Mouse (Mus musculus) neural tube, embryonic 10.5 days (tissue): ENCODE measurements around the gene Dnttip1.

Experiments used
- DNase-seq: peaks from one replicate; pipeline ENCODE4 v3.0.0-alpha.2; 2017; ENCODE audit warnings: low spot score; ENCODE audit errors: extremely low spot score

Dnttip1 gene

GRCm38 (mm10) chr2:164803921-164804313 is 58.1 kb downstream of the Dnttip1 start:
- no peak for DNase-seq

- peak; percentile 94 for DNase-seq
Observed at GRCm38 (mm10) chr2:164804533-164805331, 58.9 kb downstream of the Dnttip1 start, which contains the start of the genes Acot8 and Zswim3. TSS of gene Acot8 (minus strand) at chr2:164804882. TSS of gene Zswim3 (plus strand) at chr2:164805098.

- DNase-seq = no peak
Observed at GRCm38 (mm10) chr2:164805332-164805718, 59.5 kb downstream of the Dnttip1 start.

- no peak for DNase-seq
Observed at GRCm38 (mm10) chr2:164806614-164807013, 60.8 kb downstream of the Dnttip1 start.

GRCm38 (mm10) chr2:164813557-164813956 is 67.8 kb downstream of the Dnttip1 start:
- no peak for DNase-seq

- no peak for DNase-seq
Observed at GRCm38 (mm10) chr2:164815348-164815747, 69.6 kb downstream of the Dnttip1 start.

GRCm38 (mm10) chr2:164815821-164816220 is 70.0 kb downstream of the Dnttip1 start:
- DNase-seq = no peak

GRCm38 (mm10) chr2:164817206-164817605 is 71.4 kb downstream of the Dnttip1 start:
- DNase-seq = no peak

- no peak for DNase-seq
Observed at GRCm38 (mm10) chr2:164817703-164818102, 71.9 kb downstream of the Dnttip1 start.
